Mouse (Mus musculus) liver, adult 2 months (tissue): ENCODE measurements at regions not wholly inside any gene's neighbourhood (a gene's known extent, or its start where the extent isn't known, plus 50 kb on each side); places are given as distances from the start of the nearest gene placed in this dataset.
"Not testable (repeated sequence)": the region's sequence is repeated elsewhere in the genome, so short reads cannot be mapped to it uniquely, and the experiment has no call there.

Experiments
- DNase-seq: peaks from one replicate; pipeline ENCODE4 v3.0.0-alpha.2; 2011; ENCODE audit warnings: low read depth, low spot score; ENCODE audit errors: extremely low read depth
- H3K27ac ChIP-seq: fragments of 200-500 bp; replicated peaks from 2 replicates; pipeline ENCODE4 v1.5.1; 2012; ENCODE audit warnings: low read depth, mild to moderate bottlenecking, control low read depth, inconsistent platforms, low read length; ENCODE audit not compliant: insufficient read depth
- H3K27me3 ChIP-seq: fragments of 200-500 bp; 2 replicates; pipeline ENCODE4 v1.6.1; 2012; ENCODE audit warnings: mild to moderate bottlenecking, moderate library complexity, low read length, inconsistent platforms; ENCODE audit not compliant: control insufficient read depth, insufficient read depth
- H3K36me3 ChIP-seq: fragments of 200-500 bp; 2 replicates; pipeline ENCODE4 v1.6.1; 2012; ENCODE audit warnings: low read length, inconsistent platforms; ENCODE audit not compliant: control insufficient read depth, insufficient read depth
- H3K4me1 ChIP-seq: fragments of 200-500 bp; 2 replicates; pipeline ENCODE4 v1.6.1; 2011; ENCODE audit warnings: low read length; ENCODE audit not compliant: control insufficient read depth, insufficient read depth
- H3K4me3 ChIP-seq: fragments of 200-500 bp; 2 replicates; pipeline ENCODE4 v1.5.1; 2011; ENCODE audit warnings: low read depth, mild to moderate bottlenecking, control low read depth, low read length, moderate library complexity; ENCODE audit not compliant: insufficient read depth
- H3K79me2 ChIP-seq: fragments of 200-500 bp; 2 replicates; pipeline ENCODE4 v1.6.1; 2012; ENCODE audit warnings: inconsistent platforms, mild to moderate bottlenecking, low read length, moderate library complexity; ENCODE audit not compliant: control insufficient read depth, insufficient read depth
- H3K9ac ChIP-seq: fragments of 200-500 bp; 2 replicates; pipeline ENCODE4 v1.6.1; 2012; ENCODE audit warnings: low read depth, mild to moderate bottlenecking, control low read depth, inconsistent platforms, low read length
- CTCF ChIP-seq: fragments of 200-500 bp; IDR thresholded peaks from 2 replicates; pipeline ENCODE4 v1.5.1; 2011; ENCODE audit warnings: low read depth, low read length, control low read depth
- POLR2A ChIP-seq: fragments of 200-500 bp; IDR thresholded peaks from 2 replicates; pipeline ENCODE4 v1.6.1; 2011; ENCODE audit warnings: low read length, control low read depth; ENCODE audit not compliant: insufficient read depth; ENCODE audit errors: extremely low read depth
- WGBS: fragments of 180-500 bp; shearing (Covaris S2); methylation state at CpG from one replicate; pipeline ENCODE4 v1.1.7; 2018; 5-methylcytosine and 5-hydroxymethylcytosine counted together

- H3K4me3 ChIP-seq = no peak overlapping the region
- no peak overlapping the region for H3K9ac ChIP-seq
- no peaks in the 10 kb centered on the region for H3K4me1 ChIP-seq
- TF ChIP-seq CTCF (no peak), POLR2A (no peak)
- DNase-seq = no peak
- no peaks in the 10 kb centered on the region for H3K27me3 ChIP-seq
- H3K36me3 ChIP-seq = no peaks in the 10 kb centered on the region
- 75% methylated on average over 2 of the region's 2 CpGs for WGBS
- no peaks in the 10 kb centered on the region for H3K79me2 ChIP-seq
- H3K27ac ChIP-seq = no peak overlapping the region
Measured at GRCm38 (mm10) chr7:39706606-39707005, 189.0 kb downstream of the Zfp619 start.

- DNase-seq = peak; percentile 56
- WGBS = 24% methylated on average over 11 of the region's 11 CpGs
- no peaks in the 10 kb centered on the region for H3K36me3 ChIP-seq
Measured at GRCm38 (mm10) chr7:39716340-39717150, 199.0 kb downstream of the Zfp619 start.

GRCm38 (mm10) chr7:39727935-39728557 lies 210.5 kb downstream of the Zfp619 start:
- no peak overlapping the region for H3K27ac ChIP-seq
- no peak for TF ChIP-seq POLR2A
- no peak for TF ChIP-seq CTCF
- H3K9ac ChIP-seq = no peak overlapping the region
- no peak overlapping the region for H3K4me3 ChIP-seq
- no peaks in the 10 kb centered on the region for H3K4me1 ChIP-seq
- WGBS = 80% methylated on average over 12 of the region's 12 CpGs
- no peaks in the 10 kb centered on the region for H3K27me3 ChIP-seq
- H3K79me2 ChIP-seq = no peaks in the 10 kb centered on the region
- no peaks in the 10 kb centered on the region for H3K36me3 ChIP-seq
- no peak for DNase-seq

More at GRCm38 (mm10) chr7:39716340-39717150, 199.0 kb downstream of the Zfp619 start:
- Histone ChIP-seq H3K4me1 (no peaks in the 10 kb centered on the region), H3K27me3 (no peaks in the 10 kb centered on the region), H3K4me3 (no peak overlapping the region), H3K27ac (no peak overlapping the region), H3K9ac (no peak overlapping the region), H3K79me2 (no peaks in the 10 kb centered on the region)
- TF ChIP-seq POLR2A = no peak
- no peak for TF ChIP-seq CTCF

- no peaks in the 10 kb centered on the region for H3K79me2 ChIP-seq
- WGBS = 73% methylated on average over 7 of the region's 7 CpGs
Measured at GRCm38 (mm10) chr7:39728930-39729329, 211.4 kb downstream of the Zfp619 start.

DNA sequence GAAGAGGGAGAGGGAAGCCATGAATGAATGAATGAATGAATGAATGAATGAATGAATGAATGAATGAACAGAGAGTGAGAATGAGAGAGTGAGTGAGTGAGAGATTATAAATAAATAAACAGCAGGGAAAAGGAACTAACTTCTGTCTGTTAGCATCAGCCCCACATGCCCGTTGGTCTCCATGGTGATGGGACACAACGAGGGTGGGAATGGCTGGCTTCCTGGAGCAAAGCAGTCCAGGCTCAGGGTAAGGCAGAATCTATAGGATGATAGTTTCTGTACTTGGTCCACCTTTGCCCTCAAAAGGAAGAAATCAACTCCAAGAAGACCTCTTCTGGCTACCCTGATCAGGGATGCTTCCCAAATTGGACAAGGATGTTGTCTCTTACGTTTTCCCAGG lies 212.2 kb downstream of the Zfp619 start:
- Histone ChIP-seq H3K4me1 (no peaks in the 10 kb centered on the region), H3K79me2 (no peaks in the 10 kb centered on the region), H3K4me3 (no peak overlapping the region), H3K27ac (no peak overlapping the region), H3K27me3 (no peaks in the 10 kb centered on the region), H3K36me3 (no peaks in the 10 kb centered on the region), H3K9ac (no peak overlapping the region)
- WGBS = 58% methylated on average over 3 of the region's 3 CpGs
- TF ChIP-seq POLR2A = no peak
- no peak for TF ChIP-seq CTCF
- DNase-seq = no peak

More at GRCm38 (mm10) chr7:39728930-39729329, 211.4 kb downstream of the Zfp619 start:
- Histone ChIP-seq H3K4me1 (no peaks in the 10 kb centered on the region), H3K27me3 (no peaks in the 10 kb centered on the region), H3K4me3 (no peak overlapping the region), H3K27ac (no peak overlapping the region), H3K36me3 (no peaks in the 10 kb centered on the region), H3K9ac (no peak overlapping the region)
- TF ChIP-seq CTCF (no peak), POLR2A (no peak)
- DNase-seq = no peak

GRCm38 (mm10) chr7:39732790-39733189 lies 215.2 kb downstream of the Zfp619 start:
- no peak for DNase-seq
- Histone ChIP-seq H3K79me2 (no peaks in the 10 kb centered on the region), H3K4me3 (no peak overlapping the region), H3K9ac (no peak overlapping the region), H3K27me3 (no peaks in the 10 kb centered on the region), H3K36me3 (no peaks in the 10 kb centered on the region), H3K27ac (no peak overlapping the region), H3K4me1 (peaks cover 10% of the 10 kb centered on the region)
- 59% methylated on average over 1 of the region's 1 CpGs for WGBS
- TF ChIP-seq CTCF = no peak
- no peak for TF ChIP-seq POLR2A

GRCm38 (mm10) chr7:39748395-39748794 lies 230.8 kb downstream of the Zfp619 start:
- not testable (repeated sequence) for H3K27ac ChIP-seq, H3K4me3 ChIP-seq, DNase-seq, H3K4me1 ChIP-seq, H3K9ac ChIP-seq, H3K27me3 ChIP-seq, H3K79me2 ChIP-seq, H3K36me3 ChIP-seq
